Mouse (Mus musculus): ENCODE measurements around the gene Tmem232. TPM values are rescaled to one million over a fixed set of nuclear protein-coding genes. Genes with fewer than 3 reads are reported as not detected.
A peak's percentile ranks its signal among the peaks of the same experiment; 100 is the strongest.

Gene Tmem232
- polyA plus RNA-seq (2015; fragmentation: Nextera tagmentation; extraction: Ambion mirVana) = not detected in 2 replicates

GRCm38 (mm10) chr17:65540441-65541272, at the start of gene Tmem232:
Gene Tmem232, minus strand, starts transcription at chr17:65540782.
- no peak within 1 kb of the TSS for H3K27ac ChIP-seq (replicated peaks)
- H3K4me3 ChIP-seq (replicated peaks) = peak within 1 kb of the TSS; percentile 16; the same call in 1 of the 2 replicates
- WGBS (ENCODE audit: insufficient replicate concordance) = 17% methylated on average over 26 of the region's 26 CpGs
- no peak within 1 kb of the TSS for H3K9ac ChIP-seq
- peak within 1 kb of the TSS; percentile 52 for H3K4me2 ChIP-seq
- ATAC-seq (ENCODE audit: insufficient read depth) = no peak
- H3K27me3 ChIP-seq = peaks cover 19% of the 10 kb centered on the region
- H3K4me1 ChIP-seq (replicated peaks) = peaks cover 5% of the 10 kb centered on the region; the same call in 1 of the 2 replicates
- no peaks in the 10 kb centered on the region for H3K9me3 ChIP-seq (replicated peaks)
- no peaks in the 10 kb centered on the region for H3K36me3 ChIP-seq (replicated peaks)

GRCm38 (mm10) chr17:65586892-65587291, 46.3 kb upstream of the Tmem232 start:
- H3K27ac ChIP-seq (replicated peaks) = no peak overlapping the region
- no peak overlapping the region for H3K4me3 ChIP-seq (replicated peaks)
- no peaks in the 10 kb centered on the region for H3K9me3 ChIP-seq (replicated peaks)
- WGBS (ENCODE audit: insufficient replicate concordance) = 80% methylated on average over 3 of the region's 3 CpGs
- no peaks in the 10 kb centered on the region for H3K4me1 ChIP-seq (replicated peaks)
- H3K9ac ChIP-seq = no peak overlapping the region
- H3K4me2 ChIP-seq = no peak overlapping the region
- peaks cover 44% of the 10 kb centered on the region for H3K36me3 ChIP-seq (replicated peaks)
- no peaks in the 10 kb centered on the region for H3K27me3 ChIP-seq
- ATAC-seq (ENCODE audit: insufficient read depth) = no peak

- no peaks in the 10 kb centered on the region for H3K4me1 ChIP-seq (replicated peaks)
- no peak overlapping the region for H3K4me2 ChIP-seq
- H3K36me3 ChIP-seq (replicated peaks) = peaks cover 48% of the 10 kb centered on the region
- H3K4me3 ChIP-seq (replicated peaks) = no peak overlapping the region
- no peak overlapping the region for H3K9ac ChIP-seq
- no peaks in the 10 kb centered on the region for H3K9me3 ChIP-seq (replicated peaks)
- no peaks in the 10 kb centered on the region for H3K27me3 ChIP-seq
- ATAC-seq (ENCODE audit: insufficient read depth) = no peak
- 90% methylated on average over 5 of the region's 5 CpGs for WGBS (ENCODE audit: insufficient replicate concordance)
- no peak overlapping the region for H3K27ac ChIP-seq (replicated peaks)
These were observed 40.9 kb upstream of the Tmem232 start for GRCm38 (mm10) chr17:65581440-65581839.

- no peak overlapping the region for H3K4me2 ChIP-seq
- no peak overlapping the region for H3K9ac ChIP-seq
- no peak overlapping the region for H3K4me3 ChIP-seq (replicated peaks)
- no peaks in the 10 kb centered on the region for H3K9me3 ChIP-seq (replicated peaks)
- H3K4me1 ChIP-seq (replicated peaks) = no peaks in the 10 kb centered on the region
- no peak for ATAC-seq (ENCODE audit: insufficient read depth)
- H3K36me3 ChIP-seq (replicated peaks) = peaks cover 40% of the 10 kb centered on the region
- H3K27ac ChIP-seq (replicated peaks) = no peak overlapping the region
- no peaks in the 10 kb centered on the region for H3K27me3 ChIP-seq
- 88% methylated on average over 7 of the region's 7 CpGs for WGBS (ENCODE audit: insufficient replicate concordance)
These were observed 39.2 kb upstream of the Tmem232 start for GRCm38 (mm10) chr17:65579766-65580165.

GRCm38 (mm10) chr17:65575339-65575738, 34.8 kb upstream of the Tmem232 start:
- Histone ChIP-seq H3K36me3 (replicated peaks) (peaks cover 18% of the 10 kb centered on the region), H3K27ac (replicated peaks) (no peak overlapping the region), H3K4me2 (no peak overlapping the region), H3K9ac (no peak overlapping the region), H3K9me3 (replicated peaks) (no peaks in the 10 kb centered on the region), H3K4me3 (replicated peaks) (no peak overlapping the region), H3K4me1 (replicated peaks) (peaks cover 6% of the 10 kb centered on the region; the same call in 1 of the 2 replicates), H3K27me3 (no peaks in the 10 kb centered on the region)
- 44% methylated on average over 1 of the region's 1 CpGs for WGBS (ENCODE audit: insufficient replicate concordance)
- ATAC-seq (ENCODE audit: insufficient read depth) = peak; percentile 33; the same call in 1 of the 2 replicates

GRCm38 (mm10) chr17:65574850-65575249, 34.3 kb upstream of the Tmem232 start:
- WGBS (ENCODE audit: insufficient replicate concordance) = 66% methylated on average over 8 of the region's 8 CpGs
- no peak overlapping the region for H3K9ac ChIP-seq
- peaks cover 6% of the 10 kb centered on the region; the same call in 1 of the 2 replicates for H3K4me1 ChIP-seq (replicated peaks)
- no peak for ATAC-seq (ENCODE audit: insufficient read depth)
- peaks cover 14% of the 10 kb centered on the region for H3K36me3 ChIP-seq (replicated peaks)
- H3K27ac ChIP-seq (replicated peaks) = no peak overlapping the region
- no peak overlapping the region for H3K4me2 ChIP-seq
- H3K27me3 ChIP-seq = no peaks in the 10 kb centered on the region
- no peak overlapping the region for H3K4me3 ChIP-seq (replicated peaks)
- no peaks in the 10 kb centered on the region for H3K9me3 ChIP-seq (replicated peaks)

GRCm38 (mm10) chr17:65571866-65572265, 31.3 kb upstream of the Tmem232 start:
- Histone ChIP-seq H3K9ac (no peak overlapping the region), H3K4me2 (no peak overlapping the region), H3K4me1 (replicated peaks) (peaks cover 6% of the 10 kb centered on the region; the same call in 1 of the 2 replicates), H3K4me3 (replicated peaks) (no peak overlapping the region), H3K36me3 (replicated peaks) (peaks cover 2% of the 10 kb centered on the region; the same call in 1 of the 2 replicates), H3K9me3 (replicated peaks) (no peaks in the 10 kb centered on the region), H3K27ac (replicated peaks) (no peak overlapping the region), H3K27me3 (no peaks in the 10 kb centered on the region)
- 57% methylated on average over 9 of the region's 9 CpGs for WGBS (ENCODE audit: insufficient replicate concordance)
- ATAC-seq (ENCODE audit: insufficient read depth) = no peak

- H3K4me1 ChIP-seq (replicated peaks) = peaks cover 6% of the 10 kb centered on the region; the same call in 1 of the 2 replicates
- 70% methylated on average over 8 of the region's 8 CpGs for WGBS (ENCODE audit: insufficient replicate concordance)
These were observed 30.9 kb upstream of the Tmem232 start for GRCm38 (mm10) chr17:65571466-65571865.

GRCm38 (mm10) chr17:65564189-65564588, 23.6 kb upstream of the Tmem232 start:
- 46% methylated on average over 5 of the region's 5 CpGs for WGBS (ENCODE audit: insufficient replicate concordance)

More at GRCm38 (mm10) chr17:65571466-65571865, 30.9 kb upstream of the Tmem232 start:
- H3K27ac ChIP-seq (replicated peaks) = no peak overlapping the region
- no peak overlapping the region for H3K9ac ChIP-seq
- no peak overlapping the region for H3K4me3 ChIP-seq (replicated peaks)
- no peaks in the 10 kb centered on the region for H3K9me3 ChIP-seq (replicated peaks)
- ATAC-seq (ENCODE audit: insufficient read depth) = no peak
- H3K27me3 ChIP-seq = no peaks in the 10 kb centered on the region
- H3K36me3 ChIP-seq (replicated peaks) = no peaks in the 10 kb centered on the region
- H3K4me2 ChIP-seq = no peak overlapping the region

GRCm38 (mm10) chr17:65563345-65563744, 22.8 kb upstream of the Tmem232 start:
- 46% methylated on average over 6 of the region's 6 CpGs for WGBS (ENCODE audit: insufficient replicate concordance)
- Histone ChIP-seq H3K4me1 (replicated peaks) (peaks cover 6% of the 10 kb centered on the region; the same call in 1 of the 2 replicates), H3K27me3 (no peaks in the 10 kb centered on the region), H3K4me3 (replicated peaks) (no peak overlapping the region), H3K36me3 (replicated peaks) (no peaks in the 10 kb centered on the region), H3K9ac (no peak overlapping the region), H3K27ac (replicated peaks) (no peak overlapping the region), H3K9me3 (replicated peaks) (no peaks in the 10 kb centered on the region), H3K4me2 (no peak overlapping the region)
- ATAC-seq (ENCODE audit: insufficient read depth) = no peak

More at GRCm38 (mm10) chr17:65564189-65564588, 23.6 kb upstream of the Tmem232 start:
- H3K9ac ChIP-seq = no peak overlapping the region
- H3K27me3 ChIP-seq = no peaks in the 10 kb centered on the region
- ATAC-seq (ENCODE audit: insufficient read depth) = no peak
- H3K36me3 ChIP-seq (replicated peaks) = no peaks in the 10 kb centered on the region
- no peak overlapping the region for H3K27ac ChIP-seq (replicated peaks)
- H3K4me2 ChIP-seq = no peak overlapping the region
- H3K9me3 ChIP-seq (replicated peaks) = no peaks in the 10 kb centered on the region
- no peaks in the 10 kb centered on the region for H3K4me1 ChIP-seq (replicated peaks)
- no peak overlapping the region for H3K4me3 ChIP-seq (replicated peaks)

- no peak for ATAC-seq (ENCODE audit: insufficient read depth)
- 2% methylated on average over 5 of the region's 5 CpGs for WGBS (ENCODE audit: insufficient replicate concordance)
These were observed 22.2 kb upstream of the Tmem232 start for GRCm38 (mm10) chr17:65562761-65563160.

More at GRCm38 (mm10) chr17:65562761-65563160, 22.2 kb upstream of the Tmem232 start:
- Histone ChIP-seq H3K36me3 (replicated peaks) (no peaks in the 10 kb centered on the region), H3K9me3 (replicated peaks) (no peaks in the 10 kb centered on the region), H3K4me3 (replicated peaks) (no peak overlapping the region), H3K4me1 (replicated peaks) (peaks cover 12% of the 10 kb centered on the region), H3K27ac (replicated peaks) (no peak overlapping the region), H3K27me3 (no peaks in the 10 kb centered on the region), H3K9ac (no peak overlapping the region), H3K4me2 (no peak overlapping the region)

All from liver, embryonic 15.5 days (tissue).